ENCODE assay signal across 8 mouse cellular contexts in genomic region chr11:3129852-3130251, GRCm38 (mm10).
A peak's percentile ranks its signal among the peaks of the same experiment; 100 is the strongest.
DNase-seq lines count a peak whose midpoint lies in the region; ATAC-seq lines count a peak whose summit lies in the region.
"Not testable (repeated sequence)": the region's sequence is repeated elsewhere in the genome, so short reads cannot be mapped to it uniquely, and the experiment has no call there.

No protein-coding gene starts in this region.

- peak; percentile 40 to 46 for DNase-seq in adrenal gland, postnatal 36 days
- peak; percentile 58 for DNase-seq in forebrain, embryonic 11.5 days (ENCODE audit: low spot score)
- DNase-seq in heart, adult 8-10 months (ENCODE audit: low spot score): peak; percentile 83
- peak; percentile 67 to 88 for DNase-seq in kidney, postnatal 25 days
- DNase-seq in left cerebral cortex, postnatal 25 days (ENCODE audit: low spot score in 2 of 2): peak; percentile 79 to 84
- DNase-seq in midbrain, embryonic 14.5 days: not testable (repeated sequence)
- peak; percentile 74 to 80 for DNase-seq in spleen, postnatal 36 days (ENCODE audit: low spot score in 2 of 2)
- DNase-seq in urinary bladder, postnatal 36 days (ENCODE audit: low spot score in 2 of 2): peak; percentile 85 to 90

- H3K36me3 ChIP-seq in forebrain, embryonic 11.5 days (ENCODE audit: control insufficient read depth, insufficient read depth, low read length); midbrain, embryonic 14.5 days (ENCODE audit: control insufficient read depth, insufficient read depth, low read length): not testable (repeated sequence)

- intact Hi-C loops in left cerebral cortex, postnatal 25 days (cut with DNase I): not testable (repeated sequence)

- H3K27me3 ChIP-seq in forebrain, embryonic 11.5 days (ENCODE audit: control insufficient read depth, insufficient read depth, low read length); midbrain, embryonic 14.5 days (ENCODE audit: control insufficient read depth, insufficient read depth, low read length): not testable (repeated sequence)

- H3K4me3 ChIP-seq in forebrain, embryonic 11.5 days (ENCODE audit: low read depth, low read length); midbrain, embryonic 14.5 days (replicated peaks; ENCODE audit: low read depth, low read length): not testable (repeated sequence)

- not testable (repeated sequence) for H3K27ac ChIP-seq in forebrain, embryonic 11.5 days (ENCODE audit: low read depth, low read length); midbrain, embryonic 14.5 days (replicated peaks; ENCODE audit: low read depth, low read length)

- not testable (repeated sequence) for ATAC-seq in forebrain, embryonic 11.5 days (replicated peaks; ENCODE audit: low FRiP score)
- 0 out of 2 replicates have a peak, but pooled peaks have one; percentile 5 for ATAC-seq in midbrain, embryonic 14.5 days (ENCODE audit: low FRiP score, low TSS enrichment)

- H3K9me3 ChIP-seq in forebrain, embryonic 11.5 days (ENCODE audit: control insufficient read depth, low read length): not testable (repeated sequence)
- peaks cover 16% of the 10 kb centered on the region for H3K9me3 ChIP-seq in midbrain, embryonic 14.5 days (ENCODE audit: control insufficient read depth, low read length)

- not testable (repeated sequence) for H3K4me1 ChIP-seq in forebrain, embryonic 11.5 days (replicated peaks; ENCODE audit: control insufficient read depth, insufficient read depth, low read length); midbrain, embryonic 14.5 days (ENCODE audit: control insufficient read depth, insufficient read depth, low read length)

- 93% methylated on average over 5 of the region's 8 CpGs for WGBS in forebrain, embryonic 11.5 days
- WGBS in midbrain, embryonic 14.5 days: 95% methylated on average over 7 of the region's 8 CpGs

- H3K9ac ChIP-seq in forebrain, embryonic 11.5 days (ENCODE audit: low read length); midbrain, embryonic 14.5 days (replicated peaks; ENCODE audit: low read length): not testable (repeated sequence)

- H3K4me2 ChIP-seq in forebrain, embryonic 11.5 days (ENCODE audit: low read depth, low read length, severe bottlenecking); midbrain, embryonic 14.5 days (ENCODE audit: low read length): not testable (repeated sequence)
